Mouse (Mus musculus) megakaryocyte, embryonic 14.5 days (primary cell): ENCODE results near the gene Gpr88.

Source experiments
- FLI1 ChIP-seq: IDR thresholded peaks from 2 replicates; pipeline ENCODE4 v1.6.1; 2012; ENCODE audit warnings: low read length, inconsistent platforms, mixed read lengths
- GATA1 ChIP-seq: IDR thresholded peaks from 3 replicates; pipeline ENCODE4 v1.6.1; 2012; ENCODE audit warnings: mixed read lengths, low read length, inconsistent platforms, borderline replicate concordance

DNA sequence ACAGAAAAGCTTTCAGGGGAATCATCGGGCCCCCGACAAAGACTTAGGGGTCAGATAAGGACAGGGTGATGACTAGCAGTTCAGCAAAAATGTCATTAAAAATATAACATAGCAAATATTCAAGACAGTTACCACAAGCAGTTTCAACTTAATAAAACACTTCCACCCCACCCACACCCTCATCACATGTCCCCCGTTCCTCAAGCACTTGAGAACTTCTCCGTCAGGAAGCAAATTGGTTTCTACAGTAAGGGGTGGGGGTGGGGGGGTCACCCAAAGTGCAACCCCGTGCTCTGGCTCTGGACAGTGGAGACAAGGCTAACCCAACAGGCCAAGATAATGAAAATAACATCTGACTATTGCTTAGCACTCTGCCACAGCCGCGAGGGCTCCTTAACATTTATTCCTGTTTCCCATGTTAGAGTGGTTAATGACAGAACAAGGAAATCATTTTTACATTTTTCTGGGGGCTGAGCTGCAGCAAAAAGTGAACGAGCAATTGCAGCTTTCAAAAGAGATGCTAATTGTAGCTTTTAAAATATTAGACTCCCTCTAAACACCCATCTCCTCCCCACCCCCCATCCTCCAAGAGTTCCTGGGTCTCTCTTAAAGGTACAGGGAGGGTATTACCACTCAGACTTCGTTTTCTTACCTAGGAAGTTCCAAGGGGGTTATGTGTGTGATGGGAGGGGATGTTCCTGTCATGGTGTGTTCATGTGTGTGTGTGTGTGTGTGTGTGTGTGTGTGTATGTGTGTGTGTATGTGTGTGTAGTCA is 36.9 kb upstream of the Gpr88 start:
- TF ChIP-seq GATA1 (no peak), FLI1 (no peak)
